Mouse (Mus musculus) hindbrain, embryonic 11.5 days (tissue): ENCODE results near the gene Tsen15. TPM values are rescaled to one million over a fixed set of nuclear protein-coding genes. Genes with fewer than 3 reads are reported as not detected.
A peak's percentile ranks its signal among the peaks of the same experiment; 100 is the strongest.

Experiments
- ATAC-seq: fragments of 200-750 bp; cut with Nextera tagmentation; 2 replicates; pipeline ENCODE4 v1.8.0; 2017; ENCODE audit warnings: mild to moderate bottlenecking, moderate TSS enrichment, moderate library complexity; ENCODE audit not compliant: low FRiP score
- DNase-seq: peaks from one replicate; pipeline ENCODE4 v3.0.0-alpha.2; 2015; ENCODE audit warnings: low spot score
- H3K27ac ChIP-seq: fragments of 300-500 bp; sonication (generic); 2 replicates; pipeline ENCODE4 v1.5.1; 2014; ENCODE audit warnings: mild to moderate bottlenecking, low read depth, low read length
- H3K27me3 ChIP-seq: fragments of 300-500 bp; sonication (generic); 2 replicates; pipeline ENCODE4 v1.6.1; 2014; ENCODE audit warnings: mild to moderate bottlenecking, low read length, moderate library complexity, mixed read lengths; ENCODE audit not compliant: control insufficient read depth, insufficient read depth
- H3K36me3 ChIP-seq: fragments of 300-500 bp; sonication (generic); 2 replicates; pipeline ENCODE4 v1.6.1; 2014; ENCODE audit warnings: mild to moderate bottlenecking, low read length, moderate library complexity, mixed read lengths; ENCODE audit not compliant: control insufficient read depth, insufficient read depth
- H3K4me1 ChIP-seq: fragments of 300-500 bp; sonication (generic); replicated peaks from 2 replicates; pipeline ENCODE4 v1.6.1; 2014; ENCODE audit warnings: low read length, mixed read lengths; ENCODE audit not compliant: control insufficient read depth, insufficient read depth
- H3K4me2 ChIP-seq: fragments of 300-500 bp; sonication (generic); replicated peaks from 2 replicates; pipeline ENCODE4 v1.6.1; 2014; ENCODE audit warnings: mild to moderate bottlenecking, low read depth, low read length
- H3K4me3 ChIP-seq: fragments of 300-500 bp; sonication (generic); 2 replicates; pipeline ENCODE4 v1.5.1; 2014; ENCODE audit warnings: low read depth, low read length
- H3K9ac ChIP-seq: fragments of 300-500 bp; sonication (generic); 2 replicates; pipeline ENCODE4 v1.6.1; 2014; ENCODE audit warnings: low read depth, low read length
- H3K9me3 ChIP-seq: fragments of 300-500 bp; sonication (generic); 2 replicates; pipeline ENCODE4 v1.6.1; 2016; ENCODE audit warnings: low read length; ENCODE audit not compliant: control insufficient read depth
- WGBS: fragments of 180-500 bp; shearing (Covaris S2); extraction: QIAGEN DNeasy Blood & Tissue Kit; methylation state at CpG from one replicate; pipeline ENCODE4 v1.1.7; 2014; 5-methylcytosine and 5-hydroxymethylcytosine counted together
- polyA plus RNA-seq: library from polyadenylated mRNA; unstranded; fragments of >200 nt; fragmentation: Nextera tagmentation; extraction: Ambion mirVana; gene quantifications from 2 replicates; pipeline ENCODE4 v1.2.1, GENCODE M21; 2014

The Tsen15 gene
- polyA plus RNA-seq, 1 experiment from 2014 or later = 54.2 TPM

GRCm38 (mm10) chr1:152413961-152414360 lies 27.5 kb upstream of the Tsen15 start:
- H3K36me3 ChIP-seq = no peaks in the 10 kb centered on the region
- H3K4me3 ChIP-seq = no peak overlapping the region
- no peak overlapping the region for H3K9ac ChIP-seq
- H3K27ac ChIP-seq = no peak overlapping the region
- no peaks in the 10 kb centered on the region for H3K27me3 ChIP-seq
- no peaks in the 10 kb centered on the region for H3K4me1 ChIP-seq
- no peak overlapping the region for H3K4me2 ChIP-seq
- H3K9me3 ChIP-seq = no peaks in the 10 kb centered on the region
- ATAC-seq = no peak
- 66% methylated on average over 1 of the region's 1 CpGs for WGBS
- DNase-seq = no peak

GRCm38 (mm10) chr1:152413116-152413515 lies 26.6 kb upstream of the Tsen15 start:
- no peaks in the 10 kb centered on the region for H3K9me3 ChIP-seq
- no peaks in the 10 kb centered on the region for H3K4me1 ChIP-seq
- ATAC-seq = no peak
- no peaks in the 10 kb centered on the region for H3K27me3 ChIP-seq
- no peak overlapping the region for H3K9ac ChIP-seq
- 94% methylated on average over 2 of the region's 2 CpGs for WGBS
- no peak overlapping the region for H3K4me2 ChIP-seq
- no peak overlapping the region for H3K4me3 ChIP-seq
- no peak for DNase-seq
- no peaks in the 10 kb centered on the region for H3K36me3 ChIP-seq
- no peak overlapping the region for H3K27ac ChIP-seq

DNA sequence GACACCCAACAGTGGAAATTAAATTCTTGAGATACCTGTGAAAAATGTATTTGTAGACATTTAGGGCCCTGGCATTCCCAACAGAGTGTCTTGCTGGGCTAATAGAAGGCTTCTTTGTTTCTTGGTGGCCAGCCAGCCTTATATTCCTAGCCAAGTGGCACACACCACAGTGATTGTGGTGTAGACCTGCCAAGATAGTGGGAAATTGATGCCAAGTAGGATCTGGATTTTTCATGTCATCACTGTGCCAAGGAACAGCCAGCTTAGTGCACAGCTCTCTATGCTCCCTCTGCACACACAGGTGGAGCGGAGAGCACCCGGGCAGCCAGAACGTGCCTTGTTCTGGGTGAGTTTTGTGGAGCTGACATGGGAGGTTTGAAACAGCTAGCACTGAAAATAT lies 24.2 kb upstream of the Tsen15 start:
- Histone ChIP-seq H3K9me3 (no peaks in the 10 kb centered on the region), H3K4me1 (no peaks in the 10 kb centered on the region), H3K27me3 (no peaks in the 10 kb centered on the region), H3K36me3 (no peaks in the 10 kb centered on the region), H3K9ac (no peak overlapping the region), H3K4me2 (no peak overlapping the region), H3K27ac (no peak overlapping the region), H3K4me3 (no peak overlapping the region)
- ATAC-seq (no peak), DNase-seq (no peak)
- WGBS = 95% methylated on average over 3 of the region's 3 CpGs

DNA sequence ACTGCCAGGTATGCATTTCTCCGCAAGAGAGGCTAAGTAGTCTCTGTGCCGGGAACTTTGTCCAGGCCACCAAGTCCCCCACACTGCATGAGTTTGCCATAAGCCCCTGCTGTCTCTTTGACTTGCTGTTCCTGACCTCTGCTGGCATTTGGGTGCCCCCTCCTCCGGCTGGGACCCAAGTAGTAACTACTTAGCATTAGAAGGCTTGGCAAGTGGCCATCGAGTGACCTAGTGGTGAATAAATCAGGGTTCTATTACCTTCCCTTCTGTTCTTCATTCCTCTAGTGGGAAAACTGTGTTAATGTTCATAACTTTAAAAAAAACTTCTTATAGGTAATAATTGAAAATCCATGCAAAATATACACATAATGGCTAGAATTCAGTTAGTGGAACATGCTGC lies 22.9 kb upstream of the Tsen15 start:
- Histone ChIP-seq H3K9me3 (no peaks in the 10 kb centered on the region), H3K9ac (no peak overlapping the region), H3K27me3 (no peaks in the 10 kb centered on the region), H3K36me3 (no peaks in the 10 kb centered on the region), H3K4me3 (no peak overlapping the region), H3K27ac (no peak overlapping the region), H3K4me1 (no peaks in the 10 kb centered on the region), H3K4me2 (no peak overlapping the region)
- WGBS = 87% methylated on average over 4 of the region's 4 CpGs
- ATAC-seq (no peak), DNase-seq (no peak)

DNA sequence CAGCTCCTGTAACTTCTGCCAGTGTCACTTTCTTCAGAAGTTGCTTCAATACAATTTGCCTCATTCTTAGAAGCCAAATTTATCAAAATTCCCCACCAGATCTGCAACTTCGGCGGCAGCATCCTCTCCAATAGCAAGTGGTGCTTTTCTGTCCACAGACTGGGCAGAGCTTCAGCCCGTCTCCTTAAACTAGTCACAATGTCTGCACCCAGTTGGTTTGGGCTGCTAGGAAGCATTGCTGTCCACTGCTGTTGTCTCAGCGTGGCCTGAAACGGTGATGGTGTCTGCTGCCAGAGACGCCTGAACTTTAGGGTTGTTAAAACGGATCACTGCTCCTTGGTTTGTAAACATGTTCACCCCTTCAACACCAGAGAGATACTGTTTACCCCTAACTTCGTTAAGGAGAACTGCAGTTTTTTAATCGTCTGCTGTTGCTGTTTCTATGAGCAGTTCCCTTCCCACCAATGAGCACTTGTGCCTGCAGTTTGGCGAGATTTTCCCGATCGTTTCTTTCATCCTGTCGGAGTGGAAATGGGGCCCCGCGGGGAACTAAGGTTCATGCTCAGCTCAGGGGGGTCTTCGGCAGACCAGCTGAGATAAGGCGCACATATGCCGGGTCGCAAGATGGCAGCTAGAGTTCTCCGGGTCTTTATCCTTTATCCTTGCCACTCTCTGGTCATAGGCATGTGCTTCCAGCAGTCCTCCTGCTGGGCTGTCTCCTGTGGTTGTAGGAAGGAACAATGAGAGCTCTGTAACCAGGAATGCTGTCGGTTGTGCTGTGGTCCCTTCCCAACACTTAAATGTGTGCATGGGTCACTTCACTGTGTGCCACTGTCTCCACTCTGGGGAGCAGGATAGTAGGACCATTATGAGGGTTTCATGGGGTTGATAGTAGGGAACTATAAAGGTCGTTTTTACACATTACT lies 20.8 kb upstream of the Tsen15 start:
- WGBS = 47% methylated on average over 22 of the region's 22 CpGs
- no peak for ATAC-seq
- H3K9me3 ChIP-seq = no peaks in the 10 kb centered on the region
- no peak overlapping the region for H3K4me3 ChIP-seq
- no peak overlapping the region for H3K9ac ChIP-seq
- H3K27me3 ChIP-seq = no peaks in the 10 kb centered on the region
- no peaks in the 10 kb centered on the region for H3K4me1 ChIP-seq
- H3K27ac ChIP-seq = no peak overlapping the region
- peak; percentile 34 for DNase-seq
- no peaks in the 10 kb centered on the region for H3K36me3 ChIP-seq
- 0 out of 2 replicates have a peak overlapping the region, but pooled peaks have one; percentile 15 for H3K4me2 ChIP-seq

- Histone ChIP-seq H3K27ac (no peak overlapping the region), H3K4me3 (peak overlapping the region; percentile 65), H3K4me2 (peak overlapping the region; percentile 93), H3K9me3 (no peaks in the 10 kb centered on the region), H3K27me3 (0 out of 2 replicates have a peak, but pooled peaks cover 2% of the 10 kb centered on the region), H3K9ac (peak overlapping the region; percentile 73), H3K36me3 (no peaks in the 10 kb centered on the region), H3K4me1 (peaks cover 2% of the 10 kb centered on the region; the same call in 1 of the 2 replicates)
- no peak for ATAC-seq
- DNase-seq = no peak
- 21% methylated on average over 14 of the region's 14 CpGs for WGBS
Measured at GRCm38 (mm10) chr1:152400556-152401540, 14.4 kb upstream of the Tsen15 start.

DNA sequence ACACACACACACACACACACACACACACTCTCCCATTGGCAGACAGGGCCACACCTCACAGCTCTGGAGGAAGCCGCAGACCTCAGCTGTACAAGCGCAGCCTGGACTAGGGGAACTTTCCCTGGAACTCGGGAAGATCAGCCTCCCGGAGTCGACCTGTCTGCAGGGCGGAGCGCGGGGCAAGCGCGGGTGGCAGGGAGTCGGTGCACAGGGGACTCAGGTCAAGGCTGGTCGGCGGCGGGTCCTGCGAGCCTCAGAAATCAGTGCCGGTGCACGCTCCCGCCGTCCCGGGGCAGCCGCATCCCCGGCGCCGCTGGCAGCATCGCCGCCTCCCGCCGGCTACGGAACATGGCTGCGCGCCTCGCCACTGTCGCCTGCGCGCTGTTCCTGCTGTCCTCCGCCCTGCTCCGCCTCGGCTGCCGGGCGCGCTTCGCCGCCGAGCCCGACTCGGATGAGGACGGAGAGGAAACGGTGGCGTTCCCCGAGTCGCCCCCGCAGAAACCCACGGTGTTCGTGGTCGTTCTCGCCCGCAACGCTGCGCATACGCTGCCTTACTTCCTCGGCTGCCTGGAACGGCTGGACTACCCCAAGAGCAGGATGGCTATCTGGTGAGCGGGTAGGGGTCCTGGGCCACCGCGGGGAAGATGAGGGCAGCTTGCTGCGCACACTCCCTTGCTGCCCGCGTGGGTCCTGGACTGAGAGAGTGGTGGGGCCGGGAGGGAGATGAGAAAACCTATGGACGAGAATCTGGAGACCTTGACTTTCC lies 13.5 kb upstream of the Tsen15 start, which contains the start of gene Colgalt2:
Gene Colgalt2 (plus strand): TSS at position 41 of the 766 bp plus-strand sequence.
- peak within 1 kb of the TSS; percentile 93 for H3K4me2 ChIP-seq
- ATAC-seq (peak; percentile 89), DNase-seq (peak; percentile 76)
- H3K9me3 ChIP-seq = no peaks in the 10 kb centered on the region
- H3K4me3 ChIP-seq = peak within 1 kb of the TSS; percentile 65
- H3K9ac ChIP-seq = peak within 1 kb of the TSS; percentile 73
- H3K27ac ChIP-seq = no peak within 1 kb of the TSS
- peaks cover 2% of the 10 kb centered on the region; the same call in 1 of the 2 replicates for H3K4me1 ChIP-seq
- H3K27me3 ChIP-seq = 0 out of 2 replicates have a peak, but pooled peaks cover 2% of the 10 kb centered on the region
- WGBS = under 1% methylated on average over 70 of the region's 70 CpGs
- H3K36me3 ChIP-seq = no peaks in the 10 kb centered on the region

DNA sequence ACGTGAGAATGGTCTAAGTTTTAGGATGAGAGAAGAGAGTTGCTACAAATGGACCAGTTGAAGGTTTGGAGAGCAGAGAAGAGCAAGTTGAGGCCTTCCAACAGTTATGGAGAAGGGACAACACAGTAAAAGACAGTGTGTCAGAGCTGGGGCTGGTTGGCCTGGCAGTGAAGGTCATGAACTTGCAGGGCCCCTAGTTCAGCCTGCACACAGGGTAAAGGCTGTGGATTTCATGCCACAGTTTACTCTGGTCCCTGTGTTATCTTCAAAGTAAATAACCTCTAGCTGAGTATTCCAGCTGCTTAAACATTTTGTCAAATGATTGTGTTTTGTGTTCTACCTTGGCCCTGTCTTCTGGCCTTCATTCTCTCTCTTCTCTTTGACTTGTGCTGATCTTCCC lies 12.2 kb upstream of the Tsen15 start:
- Histone ChIP-seq H3K27ac (no peak overlapping the region), H3K27me3 (0 out of 2 replicates have a peak, but pooled peaks cover 2% of the 10 kb centered on the region), H3K4me2 (no peak overlapping the region), H3K9ac (no peak overlapping the region), H3K4me3 (no peak overlapping the region), H3K9me3 (no peaks in the 10 kb centered on the region), H3K36me3 (no peaks in the 10 kb centered on the region), H3K4me1 (peaks cover 2% of the 10 kb centered on the region; the same call in 1 of the 2 replicates)
- DNase-seq (no peak), ATAC-seq (no peak)
- 74% methylated on average over 1 of the region's 1 CpGs for WGBS
